Comparison of ENCODE assay signal across 8 mouse cellular contexts in the genomic region with DNA sequence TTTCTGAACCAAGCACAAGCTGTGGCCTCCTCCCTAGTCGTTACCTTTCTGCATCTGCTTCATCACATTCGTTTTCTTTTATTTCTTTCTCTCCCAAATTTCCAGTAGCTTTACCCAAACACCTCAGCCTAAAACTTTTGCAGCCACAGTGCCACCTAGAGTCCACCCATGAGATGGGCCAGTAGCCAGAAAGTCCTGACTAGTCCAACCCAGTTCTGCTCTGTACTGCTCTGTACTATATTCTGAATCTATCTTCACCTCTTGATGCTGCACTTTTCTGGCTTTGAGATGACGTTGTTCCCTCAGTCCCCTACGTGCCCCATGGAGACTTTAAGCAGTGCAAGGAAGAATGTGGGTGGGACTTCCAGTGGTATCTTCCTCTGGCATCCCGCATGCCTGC.
DNase-seq lines count a peak whose midpoint lies in the region; ATAC-seq and TF ChIP-seq lines count a peak whose summit lies in the region.

No protein-coding gene starts in this region.

- no peaks in the 10 kb centered on the region for H3K4me1 ChIP-seq in liver, adult 2 months (ENCODE audit: control insufficient read depth, insufficient read depth, low read length)
- H3K4me1 ChIP-seq in liver, embryonic 12.5 days = no peaks in the 10 kb centered on the region
- H3K4me1 ChIP-seq in midbrain, embryonic 14.5 days (ENCODE audit: control insufficient read depth, insufficient read depth, low read length) = no peaks in the 10 kb centered on the region

- no peak overlapping the region for H3K27ac ChIP-seq in liver, adult 2 months (replicated peaks; ENCODE audit: insufficient read depth, low read depth, low read length)
- no peak overlapping the region for H3K27ac ChIP-seq in liver, embryonic 12.5 days
- no peak overlapping the region for H3K27ac ChIP-seq in midbrain, embryonic 14.5 days (replicated peaks; ENCODE audit: low read depth, low read length)

- ATAC-seq in liver, embryonic 12.5 days = no peak
- ATAC-seq in midbrain, embryonic 14.5 days (ENCODE audit: low FRiP score, low TSS enrichment) = peak; percentile 14; the same call in 1 of the 2 replicates

- no peaks in the 10 kb centered on the region for H3K9me3 ChIP-seq in liver, embryonic 12.5 days (replicated peaks)
- no peaks in the 10 kb centered on the region for H3K9me3 ChIP-seq in midbrain, embryonic 14.5 days (ENCODE audit: control insufficient read depth, low read length)

- H3K4me3 ChIP-seq in liver, adult 2 months (ENCODE audit: insufficient read depth, low read depth, low read length) = no peak overlapping the region
- H3K4me3 ChIP-seq in liver, embryonic 12.5 days = no peak overlapping the region
- H3K4me3 ChIP-seq in midbrain, embryonic 14.5 days (replicated peaks; ENCODE audit: low read depth, low read length) = no peak overlapping the region

- 19% methylated on average over 5 of the region's 5 CpGs for WGBS in liver, adult 2 months
- WGBS in liver, embryonic 12.5 days (ENCODE audit: insufficient replicate concordance) = 13% methylated on average over 5 of the region's 5 CpGs
- 31% methylated on average over 5 of the region's 5 CpGs for WGBS in midbrain, embryonic 14.5 days

- peak; percentile 24 for DNase-seq in liver, adult 2 months (ENCODE audit: extremely low read depth, low read depth, low spot score)
- peak; percentile 10 for DNase-seq in cerebellum, adult 8-10 months
- peak; percentile 65 to 66 for DNase-seq in frontal cortex, postnatal 25 days (ENCODE audit: low spot score in 2 of 2)
- DNase-seq in kidney, adult 11 months = peak; percentile 46
- DNase-seq in left cerebral cortex, postnatal 10 days (ENCODE audit: extremely low spot score in 1 of 2, low spot score in 2 of 2) = peak; percentile 75 to 79
- DNase-seq in midbrain, embryonic 14.5 days = peak; percentile 74
- DNase-seq in urinary bladder, postnatal 25 days (ENCODE audit: low spot score) = peak; percentile 58

- intact Hi-C loops in left cerebral cortex, postnatal 10 days (cut with DNase I) = loop anchor here (5.0 kb wide), 2 partner anchors 289 to 334 kb away; no protein-coding TSS in a partner anchor

- H3K79me2 ChIP-seq in liver, adult 2 months (ENCODE audit: control insufficient read depth, insufficient read depth, low read length) = no peaks in the 10 kb centered on the region

- TF ChIP-seq CTCF in liver, adult 2 months (IDR thresholded peaks at IDR 0.05; ENCODE audit: low read depth, low read length) = peak; percentile 47; the same call in 1 of the 2 replicates

- no peaks in the 10 kb centered on the region for H3K27me3 ChIP-seq in liver, adult 2 months (ENCODE audit: control insufficient read depth, insufficient read depth, low read length)
- peaks cover 4% of the 10 kb centered on the region; the same call in 1 of the 2 replicates for H3K27me3 ChIP-seq in liver, embryonic 12.5 days (replicated peaks)
- no peaks in the 10 kb centered on the region for H3K27me3 ChIP-seq in midbrain, embryonic 14.5 days (ENCODE audit: control insufficient read depth, insufficient read depth, low read length)

- no peak overlapping the region for H3K9ac ChIP-seq in liver, adult 2 months (ENCODE audit: low read depth, low read length)
- no peak overlapping the region for H3K9ac ChIP-seq in liver, embryonic 12.5 days
- no peak overlapping the region for H3K9ac ChIP-seq in midbrain, embryonic 14.5 days (replicated peaks; ENCODE audit: low read length)

- no peak for TF ChIP-seq POLR2A in liver, adult 2 months (IDR thresholded peaks at IDR 0.05; ENCODE audit: extremely low read depth, insufficient read depth, low read length)

- no peaks in the 10 kb centered on the region for H3K36me3 ChIP-seq in liver, adult 2 months (ENCODE audit: control insufficient read depth, insufficient read depth, low read length)
- no peaks in the 10 kb centered on the region for H3K36me3 ChIP-seq in liver, embryonic 12.5 days
- no peaks in the 10 kb centered on the region for H3K36me3 ChIP-seq in midbrain, embryonic 14.5 days (ENCODE audit: control insufficient read depth, insufficient read depth, low read length)

- no peak overlapping the region for H3K4me2 ChIP-seq in liver, embryonic 12.5 days
- no peak overlapping the region for H3K4me2 ChIP-seq in midbrain, embryonic 14.5 days (ENCODE audit: low read length)

Comparison
In these comparisons a context has a peak if more than half of its experiments do, and no peak if none do; other contexts are left out.
1. DNase-seq: peak in every context shown above with its lines; median percentile 77 in left cerebral cortex, postnatal 10 days; 74 in midbrain, embryonic 14.5 days; 66 in frontal cortex, postnatal 25 days; 58 in urinary bladder, postnatal 25 days; 46 in kidney, adult 11 months; 24 in liver, adult 2 months; 10 in cerebellum, adult 8-10 months.